Mouse (Mus musculus) testis, adult 2 months (tissue): ENCODE measurements at regions not wholly inside any gene's neighbourhood (a gene's known extent, or its start where the extent isn't known, plus 50 kb on each side); places are given as distances from the start of the nearest gene placed in this dataset.

Source experiments
- CTCF ChIP-seq: fragments of 200-500 bp; IDR thresholded peaks from 2 replicates; pipeline ENCODE4 v1.5.1; 2012; ENCODE audit warnings: low read depth, mild to moderate bottlenecking, inconsistent platforms, low read length, moderate library complexity; ENCODE audit not compliant: control insufficient read depth, insufficient read depth, insufficient replicate concordance
- POLR2A ChIP-seq: fragments of 200-500 bp; IDR thresholded peaks from 2 replicates; pipeline ENCODE4 v1.6.1; 2012; ENCODE audit warnings: low read depth, mild to moderate bottlenecking, inconsistent platforms, low read length, moderate library complexity; ENCODE audit not compliant: control insufficient read depth

GRCm38 (mm10) chr14:48593363-48593762, 80.3 kb downstream of the Otx2 start:
- TF ChIP-seq POLR2A (no peak), CTCF (no peak)
